Mouse (Mus musculus): ENCODE data around the gene Arl4d. TPM values are rescaled to one million over a fixed set of nuclear protein-coding genes. Genes with fewer than 3 reads are reported as not detected.
"Not testable (repeated sequence)": the region's sequence is repeated elsewhere in the genome, so short reads cannot be mapped to it uniquely, and the experiment has no call there.

Arl4d gene
- polyA plus RNA-seq, 1 experiment from 2014 or later = 33.1 TPM

GRCm38 (mm10) chr11:101656356-101656755 is 9.0 kb upstream of the Arl4d start:
- Histone ChIP-seq H3K4me2 (replicated peaks; ENCODE audit: low read depth, low read length) (no peak overlapping the region), H3K4me1 (ENCODE audit: insufficient read depth, low read depth, low read length) (no peaks in the 10 kb centered on the region), H3K36me3 (ENCODE audit: insufficient read depth, low read length) (no peaks in the 10 kb centered on the region), H3K9ac (replicated peaks; ENCODE audit: low read depth) (no peak overlapping the region), H3K4me3 (ENCODE audit: low read depth, low read length) (no peak overlapping the region), H3K9me3 (ENCODE audit: low read length) (no peaks in the 10 kb centered on the region), H3K27ac (ENCODE audit: low read length) (no peak overlapping the region), H3K27me3 (replicated peaks; ENCODE audit: insufficient read depth, low read length) (no peaks in the 10 kb centered on the region)
- DNase-seq (ENCODE audit: low spot score) (no peak), ATAC-seq (no peak)
- 90% methylated on average over 4 of the region's 4 CpGs for WGBS
- TF ChIP-seq EP300 (IDR thresholded peaks at IDR 0.05) (no peak), CTCF (IDR thresholded peaks at IDR 0.05) (no peak)

- Histone ChIP-seq H3K4me3 (ENCODE audit: low read depth, low read length) (peak overlapping the region; percentile 29; the same call in 1 of the 2 replicates), H3K9me3 (ENCODE audit: low read length) (no peaks in the 10 kb centered on the region), H3K9ac (replicated peaks; ENCODE audit: low read depth) (peak overlapping the region; percentile 73; the same call in 1 of the 2 replicates), H3K36me3 (ENCODE audit: insufficient read depth, low read length) (no peaks in the 10 kb centered on the region), H3K4me1 (ENCODE audit: insufficient read depth, low read depth, low read length) (no peaks in the 10 kb centered on the region), H3K4me2 (replicated peaks; ENCODE audit: low read depth, low read length) (peak overlapping the region; percentile 55), H3K27me3 (replicated peaks; ENCODE audit: insufficient read depth, low read length) (no peaks in the 10 kb centered on the region), H3K27ac (ENCODE audit: low read length) (peak overlapping the region; percentile 90)
- 4% methylated on average over 3 of the region's 3 CpGs for WGBS
- TF ChIP-seq CTCF (IDR thresholded peaks at IDR 0.05) (no peak), EP300 (IDR thresholded peaks at IDR 0.05) (no peak)
- peak; percentile 32 for ATAC-seq
- DNase-seq (ENCODE audit: low spot score) = no peak
These were observed 7.8 kb upstream of the Arl4d start for GRCm38 (mm10) chr11:101657528-101657885.

- not testable (repeated sequence) for H3K36me3 ChIP-seq (ENCODE audit: insufficient read depth, low read length); H3K4me1 ChIP-seq (ENCODE audit: insufficient read depth, low read depth, low read length); H3K9me3 ChIP-seq (ENCODE audit: low read length); H3K27me3 ChIP-seq (replicated peaks; ENCODE audit: insufficient read depth, low read length)
- peak; percentile 66 for TF ChIP-seq EP300 (IDR thresholded peaks at IDR 0.05)
- Histone ChIP-seq H3K4me3 (ENCODE audit: low read depth, low read length) (peak overlapping the region; percentile 29), H3K4me2 (replicated peaks; ENCODE audit: low read depth, low read length) (peak overlapping the region; percentile 55), H3K9ac (replicated peaks; ENCODE audit: low read depth) (peak overlapping the region; percentile 73), H3K27ac (ENCODE audit: low read length) (peak overlapping the region; percentile 90)
- ATAC-seq (peak; percentile 92), DNase-seq (ENCODE audit: low spot score) (peak; percentile 94)
- under 1% methylated on average over 37 of the region's 40 CpGs for WGBS
These were observed 7.2 kb upstream of the Arl4d start for GRCm38 (mm10) chr11:101657886-101658750.

- Histone ChIP-seq H3K4me1 (ENCODE audit: insufficient read depth, low read depth, low read length) (no peaks in the 10 kb centered on the region; the same call in 1 of the 2 replicates), H3K4me3 (ENCODE audit: low read depth, low read length) (no peak overlapping the region), H3K27ac (ENCODE audit: low read length) (peak overlapping the region; percentile 29), H3K36me3 (ENCODE audit: insufficient read depth, low read length) (no peaks in the 10 kb centered on the region), H3K4me2 (replicated peaks; ENCODE audit: low read depth, low read length) (peak overlapping the region; percentile 40), H3K9me3 (ENCODE audit: low read length) (no peaks in the 10 kb centered on the region), H3K27me3 (replicated peaks; ENCODE audit: insufficient read depth, low read length) (no peaks in the 10 kb centered on the region), H3K9ac (replicated peaks; ENCODE audit: low read depth) (0 out of 2 replicates have a peak overlapping the region, but pooled peaks have one; percentile 27)
- 27% methylated on average over 10 of the region's 10 CpGs for WGBS
- DNase-seq (ENCODE audit: low spot score) (peak; percentile 85), ATAC-seq (peak; percentile 48)
- TF ChIP-seq CTCF (IDR thresholded peaks at IDR 0.05) = peak; percentile 90
- TF ChIP-seq EP300 (IDR thresholded peaks at IDR 0.05) = no peak
These were observed 6.4 kb upstream of the Arl4d start for GRCm38 (mm10) chr11:101658751-101659558.

- Histone ChIP-seq H3K9me3 (ENCODE audit: low read length) (no peaks in the 10 kb centered on the region), H3K9ac (replicated peaks; ENCODE audit: low read depth) (no peak overlapping the region), H3K36me3 (ENCODE audit: insufficient read depth, low read length) (no peaks in the 10 kb centered on the region), H3K27me3 (replicated peaks; ENCODE audit: insufficient read depth, low read length) (no peaks in the 10 kb centered on the region), H3K4me2 (replicated peaks; ENCODE audit: low read depth, low read length) (no peak overlapping the region), H3K27ac (ENCODE audit: low read length) (no peak overlapping the region), H3K4me3 (ENCODE audit: low read depth, low read length) (no peak overlapping the region), H3K4me1 (ENCODE audit: insufficient read depth, low read depth, low read length) (no peaks in the 10 kb centered on the region; the same call in 1 of the 2 replicates)
- TF ChIP-seq EP300 (IDR thresholded peaks at IDR 0.05) (no peak), CTCF (IDR thresholded peaks at IDR 0.05) (no peak)
- WGBS = 58% methylated on average over 7 of the region's 7 CpGs
- DNase-seq (ENCODE audit: low spot score) = no peak
- ATAC-seq = no peak
These were observed 4.2 kb upstream of the Arl4d start for GRCm38 (mm10) chr11:101661191-101661590.

GRCm38 (mm10) chr11:101661786-101662185 is 3.6 kb upstream of the Arl4d start:
- Histone ChIP-seq H3K9me3 (ENCODE audit: low read length) (no peaks in the 10 kb centered on the region), H3K27me3 (replicated peaks; ENCODE audit: insufficient read depth, low read length) (no peaks in the 10 kb centered on the region), H3K4me1 (ENCODE audit: insufficient read depth, low read depth, low read length) (no peaks in the 10 kb centered on the region; the same call in 1 of the 2 replicates), H3K4me2 (replicated peaks; ENCODE audit: low read depth, low read length) (no peak overlapping the region), H3K4me3 (ENCODE audit: low read depth, low read length) (no peak overlapping the region), H3K27ac (ENCODE audit: low read length) (no peak overlapping the region), H3K36me3 (ENCODE audit: insufficient read depth, low read length) (no peaks in the 10 kb centered on the region), H3K9ac (replicated peaks; ENCODE audit: low read depth) (no peak overlapping the region)
- TF ChIP-seq EP300 (IDR thresholded peaks at IDR 0.05) = no peak
- TF ChIP-seq CTCF (IDR thresholded peaks at IDR 0.05) = no peak
- DNase-seq (ENCODE audit: low spot score) (no peak), ATAC-seq (no peak)
- WGBS = 31% methylated on average over 5 of the region's 5 CpGs

Data from lung, postnatal 0 days (tissue).